Mouse (Mus musculus) layer of hippocampus, postnatal 36 days (tissue): ENCODE results near the gene Peak1. TPM values are rescaled to one million over a fixed set of nuclear protein-coding genes. Genes with fewer than 3 reads are reported as not detected.
"Not testable (repeated sequence)": the region's sequence is repeated elsewhere in the genome, so short reads cannot be mapped to it uniquely, and the experiment has no call there.

ENCODE experiments used
- DNase-seq, 2 experiments: peaks; one replicate each; pipeline ENCODE4 v3.0.0; 2022
- total RNA-seq, 2 experiments: library from RNA; stranded (reverse); gene quantifications; 2 replicates each; pipeline ENCODE4 v1.2.3; 2021

The Peak1 gene
- total RNA-seq = 10 to 100 TPM; 54.3 to 55.6 TPM

- peak; percentile 100 for DNase-seq
These were observed at the start of gene Peak1, which contains the start of gene Hmg20a for GRCm38 (mm10) chr9:56417948-56418737. Gene Peak1, minus strand, starts transcription at chr9:56418067. Gene Hmg20a, plus strand, starts transcription at chr9:56418609.

- no peak for DNase-seq
These were observed 48.4 kb upstream of the Peak1 start for GRCm38 (mm10) chr9:56466251-56466650.

- no peak for DNase-seq
These were observed 47.2 kb upstream of the Peak1 start for GRCm38 (mm10) chr9:56464863-56465654.

GRCm38 (mm10) chr9:56463686-56464515 lies 46.0 kb upstream of the Peak1 start:
- DNase-seq = no peak

DNA sequence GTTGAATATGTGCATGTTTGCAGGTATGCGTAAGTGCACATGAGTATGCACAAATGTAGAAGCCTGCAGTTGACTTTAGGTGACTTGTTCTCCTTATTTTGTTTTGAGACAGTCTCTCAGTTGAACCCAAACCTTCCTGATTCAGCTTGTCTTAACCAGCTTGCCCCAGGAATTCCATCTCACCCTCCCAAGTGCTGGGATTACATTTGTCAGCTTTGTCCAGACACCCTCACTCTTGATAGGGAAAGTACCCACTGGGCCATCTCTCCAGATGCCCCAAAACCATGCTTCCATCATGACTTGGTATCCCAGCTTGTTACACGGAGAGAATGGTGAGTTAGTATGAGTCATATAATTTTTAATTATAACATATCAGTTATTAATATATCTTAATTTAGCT lies 45.2 kb upstream of the Peak1 start:
- no peak for DNase-seq

- no peak for DNase-seq
These were observed 44.7 kb upstream of the Peak1 start for GRCm38 (mm10) chr9:56462606-56463005.

DNA sequence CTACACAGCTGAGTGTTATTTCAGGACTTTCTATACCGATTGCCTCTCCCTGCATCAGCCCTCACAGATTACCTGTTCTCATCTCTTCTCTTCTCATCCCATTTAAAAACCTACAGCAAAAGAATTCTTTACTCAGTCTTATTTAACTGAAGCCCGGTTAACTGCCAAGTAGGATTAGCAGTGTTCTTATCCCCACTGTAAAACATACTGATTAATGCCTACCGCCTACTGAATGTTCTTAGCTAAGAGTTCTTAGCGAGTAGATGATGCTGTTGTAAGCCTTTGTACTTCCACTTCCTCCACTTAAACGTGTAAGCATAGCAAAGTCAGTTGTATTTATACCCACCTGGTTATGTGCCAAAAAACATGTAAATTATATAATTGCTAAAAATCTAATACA lies 43.1 kb upstream of the Peak1 start:
- DNase-seq = no peak

DNA sequence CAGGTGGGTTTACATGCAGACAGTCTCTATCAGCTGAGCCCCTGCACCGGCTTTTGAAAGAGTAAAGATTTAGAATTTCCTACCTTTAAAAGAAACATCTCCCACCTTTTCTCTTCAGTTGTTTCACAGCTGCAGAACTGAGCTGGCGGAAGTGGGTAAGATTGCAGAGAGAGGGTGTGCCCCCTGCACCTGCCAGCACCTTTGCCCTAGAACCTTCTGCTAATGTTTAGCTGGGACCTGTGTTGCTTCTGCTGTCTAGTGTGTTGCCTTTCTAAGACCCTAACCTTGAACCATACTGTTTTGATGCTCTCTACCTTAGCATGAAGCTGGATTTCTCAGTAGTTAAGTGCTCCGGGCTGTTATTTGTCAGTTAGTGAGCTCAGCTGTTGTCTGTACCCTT lies 38.6 kb upstream of the Peak1 start:
- DNase-seq = no peak

DNA sequence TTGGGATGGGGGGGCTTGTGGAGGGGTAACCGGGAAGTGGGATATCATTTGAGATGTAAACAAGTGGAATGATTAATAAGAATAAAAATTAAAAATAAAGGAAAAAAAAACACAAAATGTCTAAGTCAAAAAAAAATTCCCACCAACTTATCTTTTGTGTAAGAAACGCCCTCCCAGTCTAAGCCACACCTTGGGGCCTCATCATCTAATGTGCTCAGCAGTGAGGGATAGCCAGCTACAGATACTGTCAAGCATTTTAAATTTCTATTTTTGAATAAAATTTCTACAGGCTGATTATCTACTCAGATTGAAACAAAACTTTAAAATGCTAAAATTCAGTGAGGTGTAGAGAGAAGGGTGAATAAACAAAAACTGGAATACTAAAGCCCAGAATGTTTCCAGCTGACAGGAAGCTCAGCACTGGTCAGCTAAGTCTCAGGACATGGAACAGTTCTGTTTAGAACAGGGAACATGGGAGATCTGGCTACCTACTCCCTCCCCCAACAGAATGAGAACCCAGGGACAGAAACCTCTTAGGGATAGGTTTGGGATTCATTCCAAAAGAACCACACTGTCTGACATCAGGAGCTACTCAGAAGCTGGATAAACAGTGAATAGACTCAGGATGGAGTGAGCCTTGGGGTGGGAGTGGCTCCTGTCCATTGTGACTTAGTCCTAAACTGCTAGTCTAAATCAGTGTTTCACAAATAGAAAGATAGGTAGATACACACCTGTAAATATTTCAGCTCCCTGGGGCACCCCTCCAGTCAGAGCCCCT lies 35.4 kb upstream of the Peak1 start:
- no peak for DNase-seq

- DNase-seq = no peak
These were observed 33.7 kb upstream of the Peak1 start for GRCm38 (mm10) chr9:56451570-56451969.

- DNase-seq = no peak
These were observed 21.8 kb upstream of the Peak1 start for GRCm38 (mm10) chr9:56439699-56440098.

GRCm38 (mm10) chr9:56437300-56437892 lies 19.5 kb upstream of the Peak1 start:
- DNase-seq = not testable (repeated sequence)

GRCm38 (mm10) chr9:56435821-56436526 lies 18.1 kb upstream of the Peak1 start:
- peak in 1 of 2 experiments; percentile 22 for DNase-seq

DNA sequence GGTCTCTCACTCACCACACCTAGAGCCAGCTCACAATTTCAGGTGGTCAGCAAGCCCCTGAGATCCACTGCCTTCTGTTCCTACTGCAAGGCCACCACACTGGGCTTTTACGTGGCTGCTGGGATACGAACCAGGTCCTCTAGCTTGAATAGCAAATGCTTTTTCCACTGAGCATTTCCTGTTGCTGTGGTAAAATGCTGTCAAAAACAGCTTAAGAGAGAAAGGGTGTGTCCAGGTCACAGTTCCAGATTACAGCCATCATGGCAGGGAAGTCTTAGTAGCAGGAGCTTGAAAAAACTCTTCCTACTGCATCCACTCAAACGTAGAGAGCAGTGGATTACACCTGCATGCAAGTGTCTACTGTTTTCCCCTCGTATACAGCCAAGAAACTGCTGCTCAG lies 7.0 kb upstream of the Peak1 start:
- DNase-seq = no peak

DNA sequence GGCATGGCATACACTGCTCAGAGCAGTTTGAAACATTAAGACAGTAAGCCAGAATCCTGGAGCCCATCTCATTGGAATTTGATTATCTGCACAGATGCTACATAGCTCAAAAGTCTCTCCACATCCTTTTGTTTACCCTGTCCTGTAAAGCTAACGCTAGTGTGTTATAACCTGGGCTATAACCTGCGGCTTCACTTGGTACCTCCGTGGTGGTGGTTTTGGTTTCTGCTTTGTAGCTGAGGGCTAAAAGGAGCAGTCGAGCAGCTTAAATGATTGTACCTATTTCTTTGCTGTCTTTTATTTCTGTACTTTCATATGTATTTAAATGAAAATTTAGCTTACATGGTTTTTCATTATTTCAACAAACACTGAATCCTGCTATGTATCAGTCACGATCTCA lies 4.1 kb upstream of the Peak1 start:
- no peak for DNase-seq

DNA sequence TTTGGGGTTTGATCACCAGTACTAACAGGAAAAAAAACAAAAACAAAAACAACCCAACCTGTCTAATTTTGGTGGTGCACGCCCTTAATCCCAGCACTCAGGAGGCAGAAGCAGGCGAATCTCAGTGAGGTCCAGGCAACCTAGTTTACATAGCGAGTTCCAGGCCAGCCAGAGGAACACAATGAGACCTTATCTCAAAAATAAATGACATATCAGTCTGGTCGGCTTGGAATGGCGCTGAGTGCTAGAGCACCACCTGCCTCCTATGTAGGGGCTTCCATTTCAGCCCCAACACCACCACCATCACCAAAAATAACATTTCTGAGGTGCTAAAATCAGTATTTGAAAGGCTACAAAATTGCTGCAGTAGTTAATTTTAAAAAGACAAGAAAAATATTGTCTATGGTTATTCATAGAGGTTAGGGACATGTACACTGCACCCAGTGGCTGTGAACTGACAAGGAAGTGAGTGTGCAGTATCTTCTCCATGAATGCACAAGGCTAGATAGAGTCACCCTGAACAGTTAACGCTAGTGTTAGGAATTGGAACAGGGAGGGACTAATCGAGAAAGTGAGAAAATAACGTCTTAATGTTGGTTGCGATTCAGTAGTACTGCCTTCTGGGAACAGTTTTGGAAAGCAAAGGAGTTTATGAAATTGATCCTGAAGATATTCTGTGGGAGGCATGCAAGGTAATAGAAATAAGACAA lies 3.2 kb upstream of the Peak1 start:
- DNase-seq = no peak

DNA sequence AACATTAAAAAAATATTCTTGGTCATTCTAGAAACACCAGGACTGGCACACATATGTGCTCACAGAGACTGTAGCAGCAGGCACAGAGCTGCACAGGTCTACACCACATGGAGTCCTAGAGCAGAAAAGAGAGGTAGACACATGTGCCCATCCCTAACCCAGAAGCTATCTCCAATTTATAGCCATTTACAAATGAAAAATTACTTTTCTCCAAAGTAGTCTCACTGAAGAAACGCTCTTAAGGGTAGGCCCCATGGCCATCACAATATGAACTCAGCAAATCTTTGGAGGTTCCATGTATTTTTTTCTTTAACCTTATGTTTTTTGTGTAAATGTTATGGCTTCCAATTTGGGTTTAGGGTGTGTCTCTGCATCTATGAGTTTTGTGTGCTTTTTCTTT lies 2.4 kb upstream of the Peak1 start:
- no peak for DNase-seq

DNA sequence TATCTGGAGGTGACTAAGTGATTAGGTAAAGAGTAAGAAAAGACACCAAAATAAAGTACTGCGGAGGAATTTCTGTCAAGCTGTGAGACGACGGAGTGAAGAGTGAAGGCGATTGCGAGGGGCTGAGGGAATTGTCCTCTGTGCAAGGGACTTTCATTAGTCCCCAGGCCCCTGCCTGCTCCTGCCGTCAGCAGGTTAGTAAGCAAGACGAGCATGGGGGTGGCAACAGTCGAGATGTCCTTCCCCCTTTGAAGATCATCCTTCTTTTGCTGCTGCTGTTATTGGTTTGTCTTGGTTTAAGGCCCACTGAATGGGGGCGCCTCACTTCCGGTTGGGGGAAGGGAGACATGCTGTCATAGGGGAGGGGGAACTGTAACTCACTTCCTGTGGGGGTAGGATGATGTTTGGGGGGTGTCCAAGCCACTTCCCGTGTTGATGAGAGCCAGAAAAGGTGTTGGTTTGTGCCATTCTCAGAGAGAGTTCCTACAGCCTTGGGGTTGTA lies 922 bp upstream of the Peak1 start:
- peak; percentile 77 to 80 for DNase-seq

GRCm38 (mm10) chr9:56417415-56417947 lies 386 bp downstream of the Peak1 start:
- DNase-seq = peak; percentile 80 to 82
